Comparison of ENCODE assay signal across 13 mouse cellular contexts in the genomic region with DNA sequence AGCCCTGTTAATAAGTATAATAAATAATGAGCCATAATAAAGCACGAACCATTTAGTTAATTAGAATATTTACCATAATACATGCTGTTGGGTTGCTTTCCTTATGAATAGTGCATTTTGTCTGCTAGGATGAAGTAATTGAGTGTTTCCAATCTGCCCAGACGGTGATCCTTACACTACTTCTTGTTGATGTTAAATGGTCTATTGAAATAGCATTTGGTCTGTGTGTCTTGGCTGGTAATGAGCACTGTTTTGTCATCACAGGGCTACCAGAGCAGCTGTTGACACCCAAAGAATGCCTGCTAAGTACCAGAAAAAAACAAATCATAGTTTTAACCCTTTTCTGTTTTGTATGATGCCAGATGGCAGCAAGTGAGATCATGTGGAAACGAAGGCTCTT. TPM values are rescaled to one million over a fixed set of nuclear protein-coding genes. Genes with fewer than 3 reads are reported as not detected.
DNase-seq lines count a peak whose midpoint lies in the region; ATAC-seq and TF ChIP-seq lines count a peak whose summit lies in the region.
"Had no signal": no experiment of that assay in that cellular context is flagged by ENCODE, and none has a peak within 500 bp of the region (broad histone marks: within the 10 kb centered on the region; RNA-seq: fewer than 3 reads in every experiment).

No protein-coding gene starts in this region.

- H3K9me3 ChIP-seq in neural tube, embryonic 11.5 days (ENCODE audit: control insufficient read depth, low read length) = no peaks in the 10 kb centered on the region
- no peaks in the 10 kb centered on the region for H3K9me3 ChIP-seq in hindbrain, embryonic 14.5 days (ENCODE audit: control insufficient read depth, low read length)
- H3K9me3 ChIP-seq: embryonic facial prominence, embryonic 15.5 days had no signal

- H3K4me3 ChIP-seq in gastrocnemius, adult 2 months = no peak overlapping the region
- H3K4me3 ChIP-seq in neural tube, embryonic 11.5 days (ENCODE audit: low read depth, low read length) = no peak overlapping the region
- H3K4me3 ChIP-seq in hindbrain, embryonic 14.5 days (replicated peaks; ENCODE audit: low read length) = no peak overlapping the region
- H3K4me3 ChIP-seq: embryonic facial prominence, embryonic 15.5 days had no signal

- intact Hi-C loops in gastrocnemius, adult 2 months (cut with DNase I) = no loop called here

- peak; percentile 61 for ATAC-seq in neural tube, embryonic 11.5 days (ENCODE audit: insufficient read depth, low FRiP score, low TSS enrichment)
- ATAC-seq in hindbrain, embryonic 14.5 days (ENCODE audit: low FRiP score) = peak; percentile 67; the same call in 1 of the 2 replicates

- H3K4me2 ChIP-seq in neural tube, embryonic 11.5 days (ENCODE audit: low read depth) = no peak overlapping the region
- H3K4me2 ChIP-seq in hindbrain, embryonic 14.5 days (replicated peaks) = 0 out of 2 replicates have a peak overlapping the region, but pooled peaks have one; percentile 1
- H3K4me2 ChIP-seq: embryonic facial prominence, embryonic 15.5 days had no signal

- no peak for DNase-seq in gastrocnemius, adult 2 months
- no peak for DNase-seq in gastrocnemius, postnatal 10 days
- peak; percentile 32 for DNase-seq in neural tube, embryonic 11.5 days (ENCODE audit: low spot score)
- no peak for DNase-seq in neural tube, embryonic 10.5 days (ENCODE audit: extremely low spot score, low spot score)
- DNase-seq in hindbrain, embryonic 14.5 days (ENCODE audit: low spot score) = no peak
- DNase-seq in telencephalon, adult 2 months (ENCODE audit: low read depth, low spot score) = peak; percentile 18
- no peak for DNase-seq in cerebellum, adult 18-20 months
- no peak for DNase-seq in thymus, postnatal 0 days (ENCODE audit: low spot score)
- DNase-seq: cerebellum, postnatal 14 days; kidney, adult 9 months; thymus, postnatal 25 days had no signal

- TF ChIP-seq CTCF in gastrocnemius, adult 2 months (IDR thresholded peaks at IDR 0.05) = no peak

- H3K36me3 ChIP-seq in neural tube, embryonic 11.5 days (ENCODE audit: control insufficient read depth, insufficient read depth, low read length) = no peaks in the 10 kb centered on the region
- no peaks in the 10 kb centered on the region for H3K36me3 ChIP-seq in hindbrain, embryonic 14.5 days (replicated peaks; ENCODE audit: control insufficient read depth, insufficient read depth)
- H3K36me3 ChIP-seq: embryonic facial prominence, embryonic 15.5 days had no signal

- peak overlapping the region; percentile 74 for H3K27ac ChIP-seq in gastrocnemius, adult 2 months
- no peak overlapping the region for H3K27ac ChIP-seq in neural tube, embryonic 11.5 days (ENCODE audit: low read depth, low read length)
- H3K27ac ChIP-seq in hindbrain, embryonic 14.5 days = peak overlapping the region; percentile 26; the same call in 1 of the 2 replicates
- H3K27ac ChIP-seq: macrophage had no signal

- H3K9ac ChIP-seq in neural tube, embryonic 11.5 days (ENCODE audit: low read length) = no peak overlapping the region
- H3K9ac ChIP-seq in hindbrain, embryonic 14.5 days = no peak overlapping the region
- H3K9ac ChIP-seq: embryonic facial prominence, embryonic 15.5 days had no signal

- no peaks in the 10 kb centered on the region for H3K27me3 ChIP-seq in neural tube, embryonic 11.5 days (ENCODE audit: control insufficient read depth, insufficient read depth, low read length)
- no peaks in the 10 kb centered on the region for H3K27me3 ChIP-seq in hindbrain, embryonic 14.5 days (ENCODE audit: control insufficient read depth, insufficient read depth, low read length)
- H3K27me3 ChIP-seq: embryonic facial prominence, embryonic 15.5 days had no signal

- 39% methylated on average over 3 of the region's 3 CpGs for WGBS in neural tube, embryonic 11.5 days
- 17% methylated on average over 3 of the region's 3 CpGs for whole genome bisulfite sequencing in hindbrain, embryonic 14.5 days

- peaks cover 17% of the 10 kb centered on the region for H3K4me1 ChIP-seq in neural tube, embryonic 11.5 days (ENCODE audit: control insufficient read depth, insufficient read depth, low read length)
- H3K4me1 ChIP-seq in hindbrain, embryonic 14.5 days (replicated peaks; ENCODE audit: control insufficient read depth, insufficient read depth, low read length) = peaks cover 22% of the 10 kb centered on the region

RNA-seq across cellular contexts. Expression of gene Lgr4, which starts 42.8 kb away (rescaled TPM):
- 10 to 100 TPM; 28.9 to 30.4 TPM for total RNA-seq in gastrocnemius, adult 2 months (2021)
- total RNA-seq in gastrocnemius, postnatal 10 days (2021) = 10 to 100 TPM; 25.0 to 25.3 TPM
- polyA plus RNA-seq in neural tube, embryonic 11.5 days (2014; fragmentation: Nextera tagmentation; extraction: Ambion mirVana) = 19.7 and 21.1 TPM in 2 replicates
- polyA plus RNA-seq in hindbrain, embryonic 14.5 days (2014; fragmentation: Nextera tagmentation; extraction: Ambion mirVana) = 13.1 and 13.6 TPM in 2 replicates
- 4.3 and 5.1 TPM in 2 replicates for polyA plus RNA-seq in thymus, postnatal 0 days (2015; fragmentation: Nextera tagmentation; extraction: Ambion mirVana)

RNA-seq across cellular contexts. Expression of gene Ccdc34, which starts 57.4 kb away (rescaled TPM):
- total RNA-seq in gastrocnemius, adult 2 months (2021) = 1 to 10 TPM; 2.5 to 3.2 TPM
- total RNA-seq in gastrocnemius, postnatal 10 days (2021) = 10 to 100 TPM; 10.5 to 13.2 TPM
- polyA plus RNA-seq in neural tube, embryonic 11.5 days (2014; fragmentation: Nextera tagmentation; extraction: Ambion mirVana) = 52.3 and 53.8 TPM in 2 replicates
- 27.3 and 29.9 TPM in 2 replicates for polyA plus RNA-seq in hindbrain, embryonic 14.5 days (2014; fragmentation: Nextera tagmentation; extraction: Ambion mirVana)
- polyA plus RNA-seq in thymus, postnatal 0 days (2015; fragmentation: Nextera tagmentation; extraction: Ambion mirVana) = 40.0 and 43.0 TPM in 2 replicates

Comparison
In these comparisons a context has a peak if more than half of its experiments do, and no peak if none do; other contexts are left out.
1. DNase-seq: peak in neural tube, embryonic 11.5 days (single experiment) and telencephalon, adult 2 months (single experiment); none in gastrocnemius, adult 2 months (single experiment), gastrocnemius, postnatal 10 days (single experiment), neural tube, embryonic 10.5 days (single experiment), hindbrain, embryonic 14.5 days (single experiment), cerebellum, adult 18-20 months (0 of 2) and thymus, postnatal 0 days (single experiment).